Mouse (Mus musculus): ENCODE results near the gene Pla1a.

GRCm38 (mm10) chr16:38399076-38399475 lies 33.9 kb downstream of the Pla1a start:
- TF ChIP-seq CTCF (IDR thresholded peaks at IDR 0.05; ENCODE audit: control insufficient read depth, insufficient read depth, low read length): no peak
- no peak for TF ChIP-seq POLR2A (IDR thresholded peaks at IDR 0.05; ENCODE audit: borderline replicate concordance, control insufficient read depth, low read depth, low read length)
